Mouse (Mus musculus) adrenal gland, postnatal 4 days (tissue): ENCODE results near the gene Zfp989. TPM values are rescaled to one million over a fixed set of nuclear protein-coding genes. Genes with fewer than 3 reads are reported as not detected.
"Not testable (repeated sequence)": the region's sequence is repeated elsewhere in the genome, so short reads cannot be mapped to it uniquely, and the experiment has no call there.

Source experiments
- DNase-seq, 2 experiments: peaks; one replicate each; pipeline ENCODE4 v3.0.0; 2021 to 2022; ENCODE audit warnings: low spot score in 2 of 2, mixed read lengths in 2 of 2
- long read RNA-seq, 2 experiments: library from polyadenylated mRNA; stranded (forward); transcript quantifications; one replicate each; pipeline ENCODE4 v2.0.0; 2021
- total RNA-seq, 2 experiments: library from RNA; stranded (reverse); gene quantifications; 2 replicates each; pipeline ENCODE4 v1.2.3; 2021

The Zfp989 gene
- under 1 TPM; 0.14 to 0.54 TPM for total RNA-seq
- long read RNA-seq, experiment 1, result 0 reads
- long read RNA-seq, experiment 2, result 0 reads

DNA sequence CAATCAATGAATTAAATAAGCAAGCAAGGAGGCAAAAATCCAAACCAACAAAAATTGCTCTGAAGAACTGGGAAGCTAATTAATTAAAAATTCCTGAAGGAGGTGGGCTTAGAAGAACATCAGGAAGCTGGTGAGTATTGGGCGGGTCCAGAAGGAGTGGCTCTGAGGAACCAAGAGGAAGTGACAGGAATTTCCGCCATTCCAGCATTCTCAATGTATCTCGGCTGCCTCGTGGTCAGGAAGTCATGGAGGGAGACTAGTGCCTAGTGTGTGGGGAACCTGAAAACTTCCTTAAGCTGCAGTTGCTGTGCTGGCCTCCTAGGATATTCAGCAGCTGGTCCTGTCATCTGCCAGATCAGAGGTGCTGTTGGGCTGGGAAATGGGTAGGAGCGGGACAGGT lies at the start of gene Zfp989:
Gene Zfp989 (plus strand): TSS at position 220 of the 400 bp plus-strand sequence.
- DNase-seq, result not testable (repeated sequence)

DNA sequence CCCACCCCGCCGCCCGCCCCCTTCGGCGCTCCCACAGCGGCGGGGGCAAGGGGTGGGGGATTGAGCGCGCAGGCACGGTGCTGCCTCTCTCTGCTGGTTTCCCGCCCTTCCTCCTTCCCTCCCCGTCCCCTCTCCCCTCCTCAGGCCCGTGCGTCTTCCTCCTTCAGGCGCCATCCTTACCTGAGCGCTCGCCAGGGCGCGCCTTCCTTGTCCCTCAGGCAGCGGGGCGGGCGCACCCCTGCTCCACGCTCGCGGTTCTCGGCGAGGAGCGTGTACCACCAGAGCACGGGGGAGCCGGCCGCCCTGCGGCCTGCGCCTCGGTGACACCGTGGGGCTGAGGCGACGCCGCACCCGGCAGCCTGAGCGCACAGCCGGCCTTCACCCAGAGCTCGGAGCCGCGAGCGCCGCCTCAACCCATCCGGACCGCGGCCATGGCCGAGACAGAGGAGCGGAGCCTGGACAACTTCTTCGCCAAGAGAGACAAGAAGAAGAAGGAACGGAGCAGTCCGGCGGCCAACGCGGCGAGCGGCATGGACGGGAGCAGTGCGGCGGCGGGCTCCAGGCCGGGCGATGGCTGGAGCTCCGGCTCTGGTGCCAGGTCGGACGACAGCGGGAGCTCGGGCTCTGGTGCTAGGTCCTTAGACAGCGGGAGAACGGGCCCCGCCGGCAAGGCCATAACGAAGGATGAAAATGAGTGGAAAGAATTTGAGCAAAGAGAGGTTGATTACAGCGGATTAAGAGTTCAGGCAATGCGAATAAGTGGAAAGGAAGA lies 39.3 kb upstream of the Zfp989 start:
- no peak for DNase-seq

DNA sequence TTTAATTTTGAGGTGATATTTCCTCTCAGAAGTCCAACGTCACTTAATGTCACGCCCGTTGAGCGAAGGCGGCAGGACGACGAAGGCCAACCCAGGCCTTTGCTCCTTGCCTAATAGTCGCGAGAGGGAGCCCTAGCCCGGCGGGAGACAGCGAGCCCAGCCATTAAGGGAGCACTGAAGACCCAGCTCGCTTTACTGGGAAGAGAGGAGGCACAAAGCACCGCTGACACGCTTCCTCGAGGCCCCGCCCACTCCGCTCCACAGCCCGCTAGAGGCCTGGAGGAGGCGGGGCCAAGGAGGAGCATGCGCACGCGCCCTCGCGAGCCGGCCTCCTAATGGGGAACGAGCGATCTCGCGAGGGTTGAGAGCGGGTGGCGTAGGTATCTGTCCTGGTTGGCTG lies 30.1 kb upstream of the Zfp989 start:
- DNase-seq, result not testable (repeated sequence)

DNA sequence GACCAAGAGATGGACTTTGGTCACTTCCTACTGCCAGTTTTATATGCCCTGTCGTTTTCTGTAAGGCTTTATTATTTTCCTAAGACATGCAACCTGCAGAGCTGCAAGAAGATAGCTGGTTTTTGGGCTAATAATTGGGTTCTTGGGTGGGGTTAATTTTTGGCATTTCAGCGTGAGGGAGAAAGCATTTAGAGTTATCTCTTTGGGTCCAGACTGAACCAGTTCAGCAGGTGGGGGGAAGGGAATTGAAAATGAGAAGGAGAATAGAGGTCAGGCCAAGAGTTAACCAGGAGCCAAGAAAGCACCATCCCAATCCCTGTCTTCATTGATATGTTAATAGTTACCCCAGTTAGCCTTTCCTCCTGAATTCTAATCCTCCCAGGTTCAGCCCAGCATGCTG lies 4.8 kb downstream of the Zfp989 start:
- DNase-seq, result not testable (repeated sequence)

DNA sequence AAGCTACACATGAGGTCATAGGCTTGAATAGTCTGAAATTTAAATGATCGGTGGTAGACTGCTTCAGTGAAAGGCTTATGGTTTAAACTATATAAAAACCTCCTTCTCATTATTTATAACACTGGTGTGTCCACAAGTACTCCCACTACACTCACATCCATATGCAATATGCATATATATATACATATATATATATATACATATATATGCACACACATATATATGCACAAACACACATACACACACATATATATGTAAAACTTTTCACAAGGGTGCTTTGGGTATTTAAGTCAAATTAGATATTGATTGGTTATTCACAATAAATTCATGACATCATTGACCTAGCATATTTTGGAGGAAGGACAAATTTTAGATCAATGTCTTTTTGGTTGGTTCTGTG lies 46.6 kb downstream of the Zfp989 start:
- DNase-seq, result not testable (repeated sequence)

DNA sequence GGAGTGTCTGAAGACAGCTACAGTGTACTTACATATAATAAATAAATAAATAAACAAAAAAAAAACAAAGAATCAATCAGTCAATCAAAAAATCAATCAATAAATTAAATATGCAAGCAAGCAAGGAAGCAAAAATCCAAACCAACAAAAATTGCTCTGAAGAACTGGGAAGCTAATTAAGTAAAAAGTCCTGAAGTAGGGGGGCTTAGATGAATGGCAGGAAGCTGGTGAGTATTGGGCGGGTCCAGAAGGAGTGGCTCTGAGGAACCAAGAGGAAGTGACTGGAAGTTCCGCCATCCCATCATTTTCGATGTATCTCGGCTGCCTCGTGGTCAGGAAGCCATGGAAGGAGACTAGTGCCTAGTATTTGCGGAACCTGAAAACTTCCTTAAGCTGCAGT lies 49.8 kb downstream of the Zfp989 start, which contains the start of gene Rex2:
Gene Rex2 (plus strand): TSS at position 301 of the 400 bp plus-strand sequence.
- not testable (repeated sequence) for DNase-seq

DNA sequence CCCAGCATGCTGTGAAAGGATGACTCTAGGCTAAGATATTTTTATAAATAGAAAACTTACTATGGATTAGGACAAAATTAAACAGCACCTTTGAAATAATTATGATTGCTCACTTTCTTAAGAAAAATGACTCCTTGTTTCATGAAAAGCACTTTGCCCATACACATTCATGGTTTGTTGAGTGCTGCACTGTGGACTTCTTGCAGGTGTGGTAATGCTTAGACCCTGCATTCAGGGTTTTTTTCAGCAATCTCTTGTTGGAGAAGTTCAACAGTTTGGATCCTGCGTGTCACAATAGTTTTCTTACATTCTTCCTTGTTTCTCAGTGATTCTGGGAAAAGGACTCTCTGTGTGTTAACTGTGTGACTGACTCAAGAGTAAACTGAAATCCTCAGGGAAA lies 54.6 kb downstream of the Zfp989 start:
- not testable (repeated sequence) for DNase-seq

DNA sequence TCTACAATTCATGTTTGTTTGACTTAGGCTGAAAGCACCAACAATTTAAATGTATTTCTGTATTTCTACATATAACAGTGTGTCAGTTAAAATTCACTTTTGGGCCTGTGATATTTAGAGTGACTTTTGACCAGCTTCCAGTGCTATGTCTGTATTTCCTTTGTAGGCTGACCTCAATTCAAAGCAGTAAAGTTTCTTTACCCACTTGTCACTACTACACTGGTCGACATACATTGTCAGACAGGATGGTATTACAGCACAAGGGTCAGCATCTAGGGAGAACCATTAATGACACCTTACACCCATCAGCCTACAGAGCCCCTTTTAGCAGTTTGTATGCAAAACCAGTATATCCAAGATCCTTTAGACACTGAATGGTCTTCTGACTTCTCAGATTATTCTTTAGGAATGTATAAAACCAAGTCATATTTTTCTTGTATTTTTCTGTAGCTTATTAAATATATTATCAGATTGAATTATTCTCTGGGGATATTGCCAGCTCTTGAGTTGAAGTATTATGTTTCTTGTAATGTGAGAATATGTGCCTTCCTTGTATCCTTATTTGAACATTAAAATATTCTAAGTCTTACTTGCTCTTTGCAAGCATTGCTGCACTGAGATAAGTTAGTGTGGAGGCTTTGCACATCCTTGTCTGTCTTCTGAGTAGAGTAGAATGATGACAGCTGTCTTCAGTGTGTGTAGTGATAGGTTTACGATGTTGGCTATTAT lies 59.7 kb downstream of the Zfp989 start:
- DNase-seq, result not testable (repeated sequence)

Other genes starting within 250 kb of the Zfp989 start
- gene Gm21411, start 62.4 kb upstream of the Zfp989 start, total RNA-seq, result not detected
- 1 to 10 TPM; 1.1 to 1.2 TPM for gene Rex2, start 49.9 kb downstream of the Zfp989 start, total RNA-seq
- 10 to 100 TPM; 19.5 to 21.1 TPM for gene Zfp991, start 160.1 kb downstream of the Zfp989 start, total RNA-seq